Mouse (Mus musculus) ovary, postnatal 36 days (tissue): ENCODE data around the gene Nf1.

Experiments
- DNase-seq: peaks from one replicate; pipeline ENCODE4 v3.0.0; 2022; ENCODE audit warnings: low spot score, mixed read lengths

Gene Nf1

DNA sequence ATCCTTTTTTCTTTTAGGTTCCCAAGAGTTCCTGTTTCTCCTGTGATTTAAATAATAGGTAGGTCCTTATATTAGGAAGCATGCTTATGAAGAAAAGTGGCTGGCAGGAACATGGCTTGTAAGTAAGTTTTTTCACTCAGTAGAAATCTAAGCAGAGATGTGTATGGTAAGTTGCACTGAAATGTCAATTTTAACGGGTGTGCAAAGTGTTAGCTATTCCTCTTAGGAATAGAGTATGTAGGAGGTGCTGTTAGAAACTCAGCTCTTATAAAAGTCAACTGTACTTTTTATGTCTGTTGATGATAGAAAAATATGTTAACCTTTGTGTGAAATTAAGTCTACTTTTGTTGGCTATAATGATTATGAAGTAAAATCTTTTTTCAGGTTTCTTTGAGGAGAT lies 128.6 kb downstream of the Nf1 start:
- no peak for DNase-seq

DNA sequence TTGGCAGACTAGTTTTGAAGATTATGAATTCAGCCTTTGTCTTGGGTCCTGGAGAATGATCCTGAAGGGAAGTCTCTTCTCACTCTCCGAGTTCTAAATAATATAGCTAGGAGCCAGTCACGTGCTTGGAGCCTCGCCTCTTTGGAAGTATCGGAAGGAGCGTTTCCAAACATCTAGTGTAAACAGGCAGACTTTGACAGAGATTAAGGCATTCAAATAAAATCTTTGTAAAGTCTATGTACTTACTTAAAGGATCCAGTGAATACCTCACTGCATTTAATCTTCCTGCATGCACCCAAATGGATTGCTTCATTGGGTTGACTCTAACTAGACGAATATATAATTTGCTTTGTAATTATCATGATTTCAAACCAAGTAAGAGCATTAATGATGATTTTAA lies 143.9 kb downstream of the Nf1 start:
- no peak for DNase-seq

- no peak for DNase-seq
Measured at GRCm38 (mm10) chr11:79483876-79484528, 144.5 kb downstream of the Nf1 start.

DNA sequence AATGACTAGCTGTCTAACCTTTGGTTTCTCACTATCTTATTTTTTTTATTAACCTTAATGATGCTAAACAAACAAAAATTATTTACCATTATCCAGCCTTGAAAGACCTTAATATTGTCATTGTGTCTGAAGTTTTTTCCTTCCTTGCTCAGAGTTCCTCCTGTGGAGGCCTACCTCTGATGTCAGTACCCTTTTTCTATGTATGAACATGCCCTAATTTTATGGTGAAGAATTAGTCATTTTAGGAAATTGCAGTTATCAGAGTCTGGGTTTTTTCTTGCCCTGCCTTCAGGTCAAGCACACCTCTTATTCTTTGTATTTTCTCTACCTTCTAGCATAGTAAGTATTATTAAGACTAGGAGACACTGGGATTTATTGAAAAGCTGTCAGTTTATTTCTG lies 145.2 kb downstream of the Nf1 start:
- no peak for DNase-seq

DNA sequence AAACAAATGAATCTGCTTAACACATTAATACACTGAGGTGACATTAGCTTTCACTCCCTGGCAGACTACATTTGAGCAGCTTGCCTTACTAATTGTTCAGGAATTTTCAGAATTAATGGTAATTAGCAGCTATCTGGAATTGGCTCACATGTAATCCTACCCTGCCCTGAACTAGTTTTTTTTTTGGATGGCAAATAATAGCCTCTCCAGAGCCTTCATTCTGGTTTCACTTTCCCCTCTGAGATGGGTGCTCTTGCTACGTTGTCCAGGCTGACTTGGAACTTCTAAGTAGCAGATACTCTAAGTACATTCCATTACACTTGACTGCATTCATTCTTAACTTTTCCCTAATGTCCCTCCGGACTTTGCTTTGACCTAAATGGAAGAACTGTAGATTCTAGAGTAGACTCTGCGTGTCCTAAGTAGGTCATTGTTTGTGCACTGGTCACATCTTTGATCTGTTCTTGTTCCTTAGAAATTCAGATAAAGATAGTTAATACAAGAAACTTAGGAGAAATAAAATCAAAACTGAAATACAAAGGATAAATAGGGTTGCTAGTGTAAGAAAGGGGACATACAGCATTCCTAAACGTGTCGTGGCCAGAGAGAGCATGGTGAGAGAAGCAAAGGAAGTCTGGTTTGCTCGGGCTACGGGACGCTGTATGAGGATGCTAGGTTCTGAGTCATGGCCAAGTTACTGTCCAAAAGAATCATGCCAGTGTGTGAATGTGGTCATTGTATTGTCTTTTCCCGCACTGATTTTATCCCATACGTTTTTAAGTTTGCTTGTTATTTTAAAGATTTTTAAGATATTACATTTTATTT lies 155.7 kb downstream of the Nf1 start:
- DNase-seq: no peak

GRCm38 (mm10) chr11:79502917-79503316 lies 163.4 kb downstream of the Nf1 start:
- DNase-seq: no peak

DNA sequence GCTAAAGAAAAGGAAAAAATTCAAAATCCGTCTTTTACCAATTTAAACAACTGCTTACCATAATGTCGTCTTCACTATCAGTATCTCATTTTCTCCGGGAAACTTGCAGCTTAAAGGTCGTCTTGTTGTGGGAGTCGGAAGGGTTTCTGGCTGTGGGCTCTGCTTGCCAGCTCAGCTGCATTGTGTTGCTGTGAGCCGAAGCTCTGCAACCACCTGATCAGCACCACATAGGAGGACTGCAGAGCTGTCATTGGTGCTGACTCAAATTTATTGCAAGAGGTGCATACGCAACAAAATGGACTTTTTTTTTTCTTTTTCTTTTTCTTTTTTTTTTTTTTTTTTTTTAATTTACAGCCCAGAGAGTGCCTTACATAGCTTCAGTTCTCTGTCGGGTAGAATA lies 164.4 kb downstream of the Nf1 start, which contains the start of gene Omg:
Omg (minus strand) TSS at position 240 of the 400 bp plus-strand sequence.
- no peak for DNase-seq

DNA sequence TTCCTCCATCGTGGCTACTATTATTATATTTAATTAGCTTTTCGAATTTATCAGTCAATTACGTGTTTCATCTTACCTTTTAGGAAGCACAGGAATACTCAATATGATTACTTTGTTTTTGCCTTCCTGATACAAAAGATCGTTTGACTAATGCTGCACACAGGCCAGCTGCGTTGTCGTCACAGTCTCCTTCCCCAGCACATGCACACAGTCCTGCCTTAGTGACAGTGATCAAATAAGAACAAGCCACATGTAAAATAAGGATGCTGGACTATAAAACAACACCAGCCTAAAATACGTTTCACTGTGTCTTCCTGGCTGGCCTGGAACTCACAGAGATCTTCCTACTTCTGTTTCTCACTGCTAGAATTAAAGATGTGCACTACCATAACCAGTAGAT lies 165.0 kb downstream of the Nf1 start:
- no peak for DNase-seq

DNA sequence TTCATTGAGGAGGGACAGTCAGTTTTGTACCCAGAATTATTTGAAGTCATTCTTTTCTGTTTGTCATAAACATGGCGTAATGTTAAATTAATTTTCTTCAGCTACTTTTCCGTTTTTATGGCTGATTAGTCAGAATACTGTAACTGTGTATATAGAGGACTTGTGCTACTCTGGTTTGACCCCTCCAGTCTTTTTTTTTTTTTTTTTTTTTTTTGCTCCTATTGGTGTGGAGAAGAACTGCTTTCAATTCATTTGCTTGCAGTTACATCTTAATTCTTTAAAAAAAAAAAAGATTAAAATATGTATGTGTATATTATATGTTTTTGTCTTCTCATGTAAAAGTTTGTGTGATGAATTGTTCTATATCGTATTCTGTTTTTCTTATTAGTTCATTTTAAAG lies 172.5 kb downstream of the Nf1 start:
- DNase-seq: no peak

- DNase-seq: no peak
Measured at GRCm38 (mm10) chr11:79515331-79515730, 175.8 kb downstream of the Nf1 start.

DNA sequence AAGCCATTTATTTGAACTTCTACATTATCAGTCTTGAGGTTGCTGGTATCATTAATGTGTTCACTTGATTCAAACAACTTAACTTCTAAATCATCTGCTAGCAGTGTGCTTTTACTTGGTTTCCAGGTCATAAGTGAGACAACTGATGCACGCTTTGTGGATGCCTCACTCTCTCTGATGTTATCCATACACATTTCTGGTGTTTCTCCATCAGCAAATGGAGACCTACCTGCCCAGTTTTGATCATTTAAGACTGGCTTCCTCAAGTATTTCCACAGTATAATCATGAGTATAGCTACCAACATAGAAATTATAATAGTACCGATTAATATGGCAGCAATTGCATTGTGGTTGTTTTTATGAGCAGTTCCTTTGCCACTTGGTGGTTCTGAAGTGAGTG lies 176.3 kb downstream of the Nf1 start:
- no peak for DNase-seq

- no peak for DNase-seq
Measured at GRCm38 (mm10) chr11:79519299-79519698, 179.8 kb downstream of the Nf1 start.

DNA sequence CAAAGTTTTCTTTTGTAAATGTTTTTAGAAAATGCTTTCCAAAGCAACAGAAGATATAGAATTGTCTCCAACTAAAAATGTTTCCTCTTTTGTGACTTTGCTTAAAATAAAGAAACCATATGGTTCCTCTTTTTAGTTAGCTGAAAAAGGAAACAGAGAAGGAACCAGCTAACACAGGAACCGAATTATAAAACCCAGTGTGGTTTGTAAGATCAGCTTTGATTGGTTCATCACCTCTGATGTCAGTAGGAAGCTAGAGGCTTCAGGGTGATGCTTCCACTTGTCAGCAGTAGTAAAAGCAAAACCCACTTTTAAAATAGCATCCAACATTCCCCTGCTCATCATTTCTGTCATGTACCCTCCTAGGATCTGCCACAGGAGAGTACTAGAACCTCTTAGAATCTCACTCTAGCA lies 180.4 kb downstream of the Nf1 start:
- no peak for DNase-seq

GRCm38 (mm10) chr11:79520772-79521171 lies 181.3 kb downstream of the Nf1 start:
- DNase-seq: no peak

DNA sequence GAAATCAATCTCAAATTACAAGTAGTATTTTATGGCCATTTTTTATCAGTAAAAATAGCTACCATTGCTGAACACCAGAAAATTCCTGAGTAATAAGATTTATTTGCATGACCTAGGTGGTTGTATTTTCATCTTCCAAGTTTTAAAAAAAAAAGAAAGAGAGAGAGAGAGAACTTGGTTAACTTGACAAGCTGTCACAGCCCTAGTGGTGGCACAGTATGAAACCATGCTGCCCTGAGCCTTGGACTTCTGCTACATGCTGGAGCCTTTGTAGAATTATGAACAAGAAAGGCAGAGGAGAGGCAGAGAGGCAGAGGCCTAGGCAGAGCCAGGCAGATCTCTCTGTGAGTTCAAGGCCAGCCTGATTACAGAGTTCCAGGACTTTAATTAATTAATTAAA lies 182.4 kb downstream of the Nf1 start:
- DNase-seq: no peak

DNA sequence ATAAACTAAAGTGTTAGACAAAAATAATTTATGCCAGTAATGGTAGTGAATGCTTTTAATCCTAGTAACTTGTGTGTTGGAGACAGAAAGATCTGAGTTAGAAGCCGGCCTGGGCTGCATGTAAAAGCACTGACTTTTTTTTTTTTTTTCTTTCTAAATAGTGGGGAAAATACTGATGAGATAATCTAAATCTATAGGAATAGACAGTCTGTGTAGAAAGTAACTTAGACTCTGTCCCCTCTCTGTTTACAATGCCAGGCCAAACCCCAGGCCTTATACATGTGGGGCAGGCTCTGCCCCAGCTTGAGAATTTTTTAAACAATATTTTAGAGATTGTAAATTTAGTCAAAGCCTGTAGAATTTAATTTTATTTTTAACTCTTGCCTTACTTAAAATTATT lies 183.5 kb downstream of the Nf1 start:
- no peak for DNase-seq

GRCm38 (mm10) chr11:79523560-79524309 lies 184.2 kb downstream of the Nf1 start, which contains the start of gene Evi2b:
Evi2b (minus strand) TSS chr11:79523762.
- DNase-seq: no peak

DNA sequence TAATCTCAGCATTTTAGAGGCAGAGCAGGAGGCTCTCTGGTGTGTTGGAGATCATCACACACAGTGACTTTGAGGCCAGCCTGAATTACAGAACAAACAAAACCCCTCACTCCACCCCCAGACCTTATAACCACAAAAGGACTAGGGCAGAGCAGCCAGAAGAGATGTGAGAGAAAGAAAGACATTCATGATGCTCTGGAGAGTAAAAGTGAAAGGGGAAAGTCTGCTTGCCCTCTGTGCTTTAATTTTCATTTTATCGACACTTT lies 184.8 kb downstream of the Nf1 start:
- DNase-seq: no peak

- DNase-seq: no peak
Measured at GRCm38 (mm10) chr11:79526549-79526948, 187.1 kb downstream of the Nf1 start.

GRCm38 (mm10) chr11:79527015-79527738 lies 187.7 kb downstream of the Nf1 start:
- peak; percentile 14 for DNase-seq

DNA sequence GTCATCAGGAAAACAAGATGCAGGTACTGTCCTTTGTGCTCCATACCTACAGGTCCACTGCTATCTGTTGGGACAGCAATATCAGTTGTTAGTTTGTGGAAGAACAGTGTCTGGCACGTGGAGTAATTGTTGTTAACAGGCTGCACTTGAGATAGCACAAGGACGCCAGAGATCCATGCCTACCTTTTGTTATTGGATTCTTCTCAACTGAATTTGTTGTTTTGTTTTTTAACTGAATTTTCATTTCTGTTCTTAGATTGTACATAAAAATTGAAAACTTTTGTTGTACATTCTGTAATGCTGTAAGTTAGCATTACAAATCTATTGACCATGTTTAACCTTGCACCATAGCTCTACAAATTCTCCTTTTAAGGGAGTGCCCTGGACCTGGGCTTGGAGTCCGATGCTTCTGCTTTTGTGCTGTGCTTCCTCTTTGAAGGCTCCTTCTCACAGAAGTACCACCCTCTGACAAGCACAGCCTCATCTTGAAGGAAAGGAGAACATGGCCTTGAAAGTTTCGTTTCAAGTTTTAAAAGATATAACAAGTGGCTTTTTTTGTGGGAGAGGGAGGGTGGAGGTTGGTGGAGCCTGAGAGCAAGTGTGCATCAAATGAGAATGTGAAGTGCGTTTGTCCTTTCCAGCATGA lies 188.4 kb downstream of the Nf1 start:
- no peak for DNase-seq

DNA sequence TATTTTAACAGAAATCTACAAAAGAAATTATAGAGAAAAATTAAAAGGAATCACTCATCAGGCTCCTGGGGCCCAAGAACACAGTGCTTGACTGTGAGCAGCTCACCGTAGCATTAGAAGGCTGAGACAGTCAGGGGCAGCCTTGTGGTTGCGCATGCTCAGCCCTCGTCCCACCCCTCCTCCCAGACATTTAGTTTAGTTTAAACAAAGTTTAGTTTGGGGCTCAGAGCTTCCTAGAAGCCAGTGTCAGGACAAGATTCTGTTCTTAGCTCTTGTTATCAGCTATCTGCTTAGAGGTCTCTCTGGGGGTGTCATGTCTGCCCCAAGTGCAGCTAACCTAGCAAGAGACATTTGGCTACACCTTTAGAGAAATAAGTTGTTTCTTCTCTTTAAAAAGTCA lies 189.1 kb downstream of the Nf1 start:
- no peak for DNase-seq
